In genomic region chr2:120066224-120066623, GRCm38 (mm10) we compare ENCODE assay signal across 23 mouse cellular contexts. TPM values are rescaled to one million over a fixed set of nuclear protein-coding genes. Genes with fewer than 3 reads are reported as not detected.
A peak's percentile ranks its signal among the peaks of the same experiment; 100 is the strongest.
DNase-seq lines count a peak whose midpoint lies in the region; ATAC-seq and TF ChIP-seq lines count a peak whose summit lies in the region.
"Had no signal": no experiment of that assay in that cellular context is flagged by ENCODE, and none has a peak within 500 bp of the region (broad histone marks: within the 10 kb centered on the region; RNA-seq: fewer than 3 reads in every experiment).

No protein-coding gene starts in this region.

- H3K36me3 ChIP-seq in heart, embryonic 11.5 days (ENCODE audit: control insufficient read depth, insufficient read depth, low read length), result no peaks in the 10 kb centered on the region
- no peaks in the 10 kb centered on the region for H3K36me3 ChIP-seq in forebrain, embryonic 15.5 days
- H3K36me3 ChIP-seq: embryonic facial prominence, embryonic 13.5 days; hindbrain, embryonic 15.5 days; intestine, embryonic 15.5 days; kidney, embryonic 15.5 days; limb, embryonic 15.5 days; liver, embryonic 15.5 days; midbrain, embryonic 13.5 days; neural tube, embryonic 12.5 days had no signal

- peaks cover 9% of the 10 kb centered on the region; the same call in 1 of the 2 replicates for H3K27me3 ChIP-seq in heart, embryonic 11.5 days (ENCODE audit: control insufficient read depth, insufficient read depth, low read length)
- H3K27me3 ChIP-seq in forebrain, embryonic 15.5 days, result no peaks in the 10 kb centered on the region
- H3K27me3 ChIP-seq: embryonic facial prominence, embryonic 13.5 days; hindbrain, embryonic 15.5 days; intestine, embryonic 15.5 days; kidney, embryonic 15.5 days; limb, embryonic 15.5 days; midbrain, embryonic 13.5 days; Patski had no signal

- no peaks in the 10 kb centered on the region for H3K4me1 ChIP-seq in heart, embryonic 11.5 days (ENCODE audit: control insufficient read depth, insufficient read depth, low read length)
- H3K4me1 ChIP-seq in lung, adult 2 months (ENCODE audit: control insufficient read depth, insufficient read depth, low read length), result no peaks in the 10 kb centered on the region
- H3K4me1 ChIP-seq in forebrain, embryonic 15.5 days, result no peaks in the 10 kb centered on the region
- H3K4me1 ChIP-seq: liver, embryonic 15.5 days; midbrain, embryonic 13.5 days; neural tube, embryonic 12.5 days had no signal

- ATAC-seq in heart, embryonic 11.5 days (replicated peaks; ENCODE audit: insufficient number of reproducible peaks, low FRiP score, low TSS enrichment), result no peak
- ATAC-seq in forebrain, embryonic 15.5 days (replicated peaks), result no peak
- ATAC-seq: forebrain, embryonic 14.5 days; intestine, embryonic 15.5 days; midbrain, embryonic 13.5 days; Patski had no signal

- H3K4me2 ChIP-seq in heart, embryonic 11.5 days, result no peak overlapping the region
- H3K4me2 ChIP-seq in forebrain, embryonic 15.5 days (replicated peaks), result no peak overlapping the region
- H3K4me2 ChIP-seq: embryonic facial prominence, embryonic 13.5 days; hindbrain, embryonic 15.5 days; intestine, embryonic 15.5 days; kidney, embryonic 15.5 days; limb, embryonic 15.5 days; liver, embryonic 15.5 days; midbrain, embryonic 13.5 days; neural tube, embryonic 12.5 days had no signal

- no peaks in the 10 kb centered on the region for H3K9me3 ChIP-seq in heart, embryonic 11.5 days (replicated peaks; ENCODE audit: control insufficient read depth, low read length)
- H3K9me3 ChIP-seq in forebrain, embryonic 15.5 days, result no peaks in the 10 kb centered on the region
- H3K9me3 ChIP-seq: embryonic facial prominence, embryonic 13.5 days; hindbrain, embryonic 15.5 days; intestine, embryonic 15.5 days; kidney, embryonic 15.5 days; limb, embryonic 15.5 days; liver, embryonic 15.5 days; midbrain, embryonic 13.5 days; neural tube, embryonic 12.5 days had no signal

- TF ChIP-seq POLR2A in lung, adult 2 months (IDR thresholded peaks at IDR 0.05; ENCODE audit: borderline replicate concordance, extremely low read depth, low read depth, low read length), result no peak

- no peak for TF ChIP-seq CTCF in lung, adult 2 months (IDR thresholded peaks at IDR 0.05; ENCODE audit: insufficient read depth, low read length)

- no peak overlapping the region for H3K9ac ChIP-seq in heart, embryonic 11.5 days (ENCODE audit: low read depth, low read length)
- H3K9ac ChIP-seq in forebrain, embryonic 15.5 days (replicated peaks), result no peak overlapping the region
- H3K9ac ChIP-seq: embryonic facial prominence, embryonic 13.5 days; hindbrain, embryonic 15.5 days; intestine, embryonic 15.5 days; kidney, embryonic 15.5 days; limb, embryonic 15.5 days; liver, embryonic 15.5 days; midbrain, embryonic 13.5 days; neural tube, embryonic 12.5 days had no signal

- no peak overlapping the region for H3K27ac ChIP-seq in heart, embryonic 11.5 days (ENCODE audit: low read depth, low read length)
- H3K27ac ChIP-seq in forebrain, embryonic 15.5 days (replicated peaks), result no peak overlapping the region
- H3K27ac ChIP-seq: embryonic facial prominence, embryonic 13.5 days; heart, adult 2 months; hindbrain, embryonic 15.5 days; intestine, embryonic 15.5 days; kidney, embryonic 15.5 days; limb, embryonic 15.5 days; liver, embryonic 15.5 days; midbrain, embryonic 13.5 days; neural tube, embryonic 12.5 days had no signal

- 69% methylated on average over 3 of the region's 3 CpGs for WGBS in heart, embryonic 11.5 days (ENCODE audit: insufficient replicate concordance)
- WGBS in lung, adult 2 months, result 67% methylated on average over 3 of the region's 3 CpGs
- 57% methylated on average over 3 of the region's 3 CpGs for WGBS in forebrain, embryonic 15.5 days

- intact Hi-C loops in left cerebral cortex, postnatal 25 days (cut with DNase I), result no loop called here

- H3K4me3 ChIP-seq in heart, embryonic 11.5 days (ENCODE audit: low read depth, low read length), result no peak overlapping the region
- H3K4me3 ChIP-seq in lung, adult 2 months (replicated peaks; ENCODE audit: extremely low read depth, low read depth, low read length), result no peak overlapping the region
- H3K4me3 ChIP-seq in forebrain, embryonic 15.5 days, result no peak overlapping the region
- H3K4me3 ChIP-seq: embryonic facial prominence, embryonic 13.5 days; heart, adult 2 months; hindbrain, embryonic 15.5 days; intestine, embryonic 15.5 days; kidney, embryonic 15.5 days; limb, embryonic 15.5 days; liver, embryonic 15.5 days; midbrain, embryonic 13.5 days; neural tube, embryonic 12.5 days had no signal

- DNase-seq in adrenal gland, postnatal 10 days, result peak; percentile 51
- DNase-seq in adrenal gland, postnatal 25 days, result no peak
- peak; percentile 51 for DNase-seq in heart, postnatal 4 days
- peak; percentile 56 for DNase-seq in lung, adult 2 months
- DNase-seq in lung, postnatal 4 days, result peak; percentile 38 to 61
- no peak for DNase-seq in left cerebral cortex, postnatal 25 days (ENCODE audit: low spot score in 2 of 2)
- DNase-seq: cerebellum, adult 8-10 months; gastrocnemius, postnatal 25 days; heart, adult 2 months; heart, postnatal 36 days; spleen, adult 18-20 months had no signal

RNA-seq across cellular contexts. Expression of gene Pla2g4b, which starts 33.0 kb away (rescaled TPM):
- total RNA-seq in adrenal gland, postnatal 10 days (2021), result 1 to 10 TPM; 1.1 to 4.0 TPM
- total RNA-seq in adrenal gland, postnatal 25 days (2021), result 2.7 and 3.9 TPM in 2 replicates
- total RNA-seq in heart, postnatal 4 days (2021), result 1 to 10 TPM; 1.9 to 4.0 TPM
- 1.2 and 2.3 TPM in 2 replicates for polyA plus RNA-seq in heart, embryonic 11.5 days (2014; fragmentation: Nextera tagmentation; extraction: Ambion mirVana)
- 4.3 and 20.6 TPM in 2 replicates for polyA plus RNA-seq in lung, adult 2 months (2012; rRNA removed)
- 2.0 and 2.3 TPM in 2 replicates for polyA plus RNA-seq in forebrain, embryonic 15.5 days (2015; fragmentation: Nextera tagmentation; extraction: Ambion mirVana)
- total RNA-seq in left cerebral cortex, postnatal 25 days (2021), result 1 to 10 TPM; 2.1 to 3.0 TPM

RNA-seq across cellular contexts. Expression of gene Gm28042, which starts 38.9 kb away (rescaled TPM):
- 1 to 10 TPM in 1 of 2 experiments, under 1 TPM in 1; 0.69 to 4.7 TPM for total RNA-seq in adrenal gland, postnatal 10 days (2021)
- total RNA-seq in adrenal gland, postnatal 25 days (2021), result 2.6 and 2.8 TPM in 2 replicates
- total RNA-seq in heart, postnatal 4 days (2021), result 1 to 10 TPM in 1 of 2 experiments, under 1 TPM in 1; 0.43 to 1.6 TPM
- 0.92 and 1.8 TPM in 2 replicates for polyA plus RNA-seq in heart, embryonic 11.5 days (2014; fragmentation: Nextera tagmentation; extraction: Ambion mirVana)
- polyA plus RNA-seq in lung, adult 2 months (2012; rRNA removed), result 0.30 and 3.8 TPM in 2 replicates
- polyA plus RNA-seq in forebrain, embryonic 15.5 days (2015; fragmentation: Nextera tagmentation; extraction: Ambion mirVana), result 5.0 and 5.1 TPM in 2 replicates
- 1 to 10 TPM in 1 of 2 experiments, under 1 TPM in 1; 0.78 to 1.9 TPM for total RNA-seq in left cerebral cortex, postnatal 25 days (2021)

RNA-seq across cellular contexts. Expression of gene Jmjd7, which starts 38.9 kb away (rescaled TPM):
- total RNA-seq in adrenal gland, postnatal 10 days (2021), result 10 to 100 TPM in 1 of 2 experiments, 1 to 10 TPM in 1; 9.3 to 11.9 TPM
- total RNA-seq in adrenal gland, postnatal 25 days (2021), result 11.3 and 13.0 TPM in 2 replicates
- 10 to 100 TPM; 12.2 to 13.6 TPM for total RNA-seq in heart, postnatal 4 days (2021)
- polyA plus RNA-seq in heart, embryonic 11.5 days (2014; fragmentation: Nextera tagmentation; extraction: Ambion mirVana), result 12.7 and 16.0 TPM in 2 replicates
- 5.1 and 10.6 TPM in 2 replicates for polyA plus RNA-seq in lung, adult 2 months (2012; rRNA removed)
- polyA plus RNA-seq in forebrain, embryonic 15.5 days (2015; fragmentation: Nextera tagmentation; extraction: Ambion mirVana), result 19.1 and 19.6 TPM in 2 replicates
- 1 to 10 TPM; 3.5 to 4.3 TPM for total RNA-seq in left cerebral cortex, postnatal 25 days (2021)

Comparison
In these comparisons a context has a peak if more than half of its experiments do, and no peak if none do; other contexts are left out.
1. DNase-seq: peak in adrenal gland, postnatal 10 days (single experiment), heart, postnatal 4 days (single experiment), lung, adult 2 months (single experiment) and lung, postnatal 4 days (2 of 2); none in adrenal gland, postnatal 25 days (single experiment) and left cerebral cortex, postnatal 25 days (0 of 2).